19 mouse cellular contexts compared by ENCODE assay signal in the genomic region with DNA sequence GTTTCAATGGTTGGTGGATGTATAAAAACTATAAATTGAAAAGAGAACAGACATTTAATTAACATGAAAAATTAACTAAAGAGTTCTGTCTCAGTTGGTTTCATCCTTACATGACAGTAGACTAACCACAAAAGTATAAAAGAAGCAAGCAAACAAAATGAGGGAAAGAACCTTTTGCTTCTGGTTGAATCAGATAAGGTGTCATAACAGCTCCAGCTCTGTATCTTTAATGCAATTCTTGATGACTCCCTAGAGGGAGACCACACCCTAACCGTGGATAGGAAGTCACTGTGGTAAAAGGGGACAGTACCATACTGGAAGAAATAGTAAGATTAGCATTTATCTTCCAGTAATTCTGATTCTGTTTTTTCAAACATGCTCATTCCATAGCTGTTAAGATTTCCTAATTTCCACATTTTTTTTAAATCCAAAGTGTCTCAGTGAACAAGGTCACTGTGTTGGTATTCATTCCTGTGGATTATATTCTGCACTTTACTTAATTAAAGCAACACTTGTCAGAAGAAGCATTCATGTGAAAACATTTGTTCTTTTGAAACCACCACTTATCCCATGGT. TPM values are rescaled to one million over a fixed set of nuclear protein-coding genes. Genes with fewer than 3 reads are reported as not detected.
"Had no signal": no experiment of that assay in that cellular context is flagged by ENCODE, and none has a peak within 500 bp of the region (broad histone marks: within the 10 kb centered on the region; RNA-seq: fewer than 3 reads in every experiment).

No protein-coding gene starts in this region.

RNA-seq across cellular contexts. Expression of a gene that starts 24.6 kb away (rescaled TPM):
- total RNA-seq: layer of hippocampus, adult 8-10 months; layer of hippocampus, postnatal 10 days; layer of hippocampus, postnatal 36 days; left cerebral cortex, adult 2 months; left cerebral cortex, postnatal 10 days; left cerebral cortex, postnatal 36 days; liver, adult 2 months had no signal
- polyA plus RNA-seq: kidney, embryonic 15.5 days; limb, embryonic 11.5 days; limb, embryonic 14.5 days; liver, adult 2 months; lung, embryonic 14.5 days; lung, postnatal 0 days; macrophage; midbrain, embryonic 12.5 days; midbrain, embryonic 15.5 days; neural tube, embryonic 12.5 days; neural tube, embryonic 15.5 days; stomach, embryonic 15.5 days; thymus, postnatal 0 days had no signal

RNA-seq across cellular contexts. Expression of a gene that starts 42.6 kb away (rescaled TPM):
- total RNA-seq: layer of hippocampus, adult 8-10 months; layer of hippocampus, postnatal 10 days; layer of hippocampus, postnatal 36 days; left cerebral cortex, adult 2 months; left cerebral cortex, postnatal 10 days; left cerebral cortex, postnatal 36 days; liver, adult 2 months had no signal
- polyA plus RNA-seq: kidney, embryonic 15.5 days; limb, embryonic 11.5 days; limb, embryonic 14.5 days; liver, adult 2 months; lung, embryonic 14.5 days; lung, postnatal 0 days; macrophage; midbrain, embryonic 12.5 days; midbrain, embryonic 15.5 days; neural tube, embryonic 12.5 days; neural tube, embryonic 15.5 days; stomach, embryonic 15.5 days; thymus, postnatal 0 days had no signal
